Mouse (Mus musculus): ENCODE data around the gene Usp24. TPM values are rescaled to one million over a fixed set of nuclear protein-coding genes. Genes with fewer than 3 reads are reported as not detected.
A peak's percentile ranks its signal among the peaks of the same experiment; 100 is the strongest.

Usp24 gene
- polyA plus RNA-seq, 1 experiment from 2014 or later: 9.7 TPM

- WGBS: 85% methylated on average over 6 of the region's 6 CpGs
- no peaks in the 10 kb centered on the region for H3K4me1 ChIP-seq
- no peak overlapping the region for H3K4me2 ChIP-seq
- peaks cover 7% of the 10 kb centered on the region; the same call in 1 of the 2 replicates for H3K36me3 ChIP-seq (replicated peaks)
- no peaks in the 10 kb centered on the region for H3K27me3 ChIP-seq (replicated peaks)
- no peak overlapping the region for H3K4me3 ChIP-seq
- H3K9me3 ChIP-seq: no peaks in the 10 kb centered on the region
- peak; percentile 41; the same call in 1 of the 2 replicates for ATAC-seq (replicated peaks)
- no peak overlapping the region for H3K27ac ChIP-seq
- no peak overlapping the region for H3K9ac ChIP-seq
Measured at GRCm38 (mm10) chr4:106443182-106443581, 127.2 kb downstream of the Usp24 start.

GRCm38 (mm10) chr4:106449306-106449705 is 133.3 kb downstream of the Usp24 start:
- Histone ChIP-seq H3K36me3 (replicated peaks) (no peaks in the 10 kb centered on the region), H3K9me3 (no peaks in the 10 kb centered on the region), H3K4me1 (no peaks in the 10 kb centered on the region), H3K27ac (no peak overlapping the region), H3K4me3 (no peak overlapping the region), H3K4me2 (no peak overlapping the region), H3K27me3 (replicated peaks) (no peaks in the 10 kb centered on the region), H3K9ac (no peak overlapping the region)
- WGBS: 88% methylated on average over 8 of the region's 8 CpGs
- no peak for ATAC-seq (replicated peaks)

- Histone ChIP-seq H3K36me3 (replicated peaks) (no peaks in the 10 kb centered on the region), H3K27me3 (replicated peaks) (no peaks in the 10 kb centered on the region), H3K9me3 (no peaks in the 10 kb centered on the region), H3K4me2 (no peak overlapping the region), H3K27ac (no peak overlapping the region), H3K4me1 (no peaks in the 10 kb centered on the region), H3K4me3 (no peak overlapping the region), H3K9ac (no peak overlapping the region)
- no peak for ATAC-seq (replicated peaks)
- 84% methylated on average over 7 of the region's 7 CpGs for WGBS
Measured at GRCm38 (mm10) chr4:106452401-106452800, 136.4 kb downstream of the Usp24 start.

GRCm38 (mm10) chr4:106453108-106453507 is 137.1 kb downstream of the Usp24 start:
- H3K9ac ChIP-seq: no peak overlapping the region
- ATAC-seq (replicated peaks): no peak
- H3K9me3 ChIP-seq: no peaks in the 10 kb centered on the region
- no peak overlapping the region for H3K4me2 ChIP-seq
- WGBS: 90% methylated on average over 5 of the region's 5 CpGs
- no peaks in the 10 kb centered on the region for H3K4me1 ChIP-seq
- H3K27ac ChIP-seq: no peak overlapping the region
- H3K4me3 ChIP-seq: no peak overlapping the region
- H3K27me3 ChIP-seq (replicated peaks): no peaks in the 10 kb centered on the region
- no peaks in the 10 kb centered on the region for H3K36me3 ChIP-seq (replicated peaks)

DNA sequence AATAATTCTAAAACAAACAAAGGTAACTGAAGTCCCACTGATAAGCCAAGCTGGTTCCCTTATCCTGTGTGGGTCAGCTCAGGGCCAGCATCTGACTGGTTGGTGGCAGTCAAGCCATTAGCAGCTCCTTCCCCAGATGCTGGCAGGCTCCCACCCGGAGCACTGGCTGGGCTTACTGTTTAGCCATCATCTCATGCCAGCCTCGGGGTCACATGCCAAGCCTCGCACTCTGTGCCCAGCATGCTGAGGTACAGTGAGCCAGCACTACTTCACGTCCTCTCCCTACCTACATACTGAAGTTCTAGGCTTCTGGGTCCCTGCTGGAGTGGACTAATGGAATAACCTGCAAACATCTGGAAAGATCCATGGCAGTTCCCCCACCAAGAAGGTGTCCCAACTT is 137.5 kb downstream of the Usp24 start:
- no peak overlapping the region for H3K4me3 ChIP-seq
- no peak for ATAC-seq (replicated peaks)
- no peaks in the 10 kb centered on the region for H3K9me3 ChIP-seq
- H3K4me1 ChIP-seq: no peaks in the 10 kb centered on the region
- H3K27ac ChIP-seq: no peak overlapping the region
- H3K27me3 ChIP-seq (replicated peaks): no peaks in the 10 kb centered on the region
- H3K9ac ChIP-seq: no peak overlapping the region
- WGBS: 89% methylated on average over 4 of the region's 4 CpGs
- no peak overlapping the region for H3K4me2 ChIP-seq
- H3K36me3 ChIP-seq (replicated peaks): no peaks in the 10 kb centered on the region

DNA sequence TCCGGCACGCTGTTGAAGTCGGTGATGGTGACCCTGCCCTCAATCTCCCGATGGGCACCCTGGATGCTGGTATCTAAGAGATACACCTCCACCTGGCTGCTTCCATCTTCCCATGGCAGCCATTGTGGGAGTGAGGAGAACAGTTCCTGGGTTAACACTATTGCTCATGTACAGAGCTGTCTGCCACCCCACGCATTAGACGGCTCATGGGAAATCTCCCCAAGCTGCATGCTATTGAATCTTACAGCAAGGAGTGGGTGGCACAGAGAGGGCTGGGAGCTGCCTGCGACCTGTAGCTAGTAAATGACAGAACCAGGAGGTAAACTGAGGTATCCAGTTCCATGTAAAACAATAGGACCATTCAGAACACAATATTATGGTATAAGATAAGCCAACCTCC is 138.5 kb downstream of the Usp24 start:
- no peak for ATAC-seq (replicated peaks)

GRCm38 (mm10) chr4:106462016-106462415 is 146.0 kb downstream of the Usp24 start:
- no peak overlapping the region for H3K4me3 ChIP-seq
- 80% methylated on average over 9 of the region's 9 CpGs for WGBS
- no peak overlapping the region for H3K27ac ChIP-seq
- no peak for ATAC-seq (replicated peaks)
- H3K4me1 ChIP-seq: peaks cover 11% of the 10 kb centered on the region
- no peaks in the 10 kb centered on the region for H3K9me3 ChIP-seq
- no peak overlapping the region for H3K4me2 ChIP-seq
- no peaks in the 10 kb centered on the region for H3K36me3 ChIP-seq (replicated peaks)
- peaks cover 28% of the 10 kb centered on the region for H3K27me3 ChIP-seq (replicated peaks)
- no peak overlapping the region for H3K9ac ChIP-seq

More for the DNA sequence above, 138.5 kb downstream of the Usp24 start:
- 92% methylated on average over 7 of the region's 7 CpGs for WGBS
- Histone ChIP-seq H3K36me3 (replicated peaks) (no peaks in the 10 kb centered on the region), H3K27me3 (replicated peaks) (no peaks in the 10 kb centered on the region), H3K4me1 (no peaks in the 10 kb centered on the region), H3K9ac (no peak overlapping the region), H3K4me2 (no peak overlapping the region), H3K9me3 (no peaks in the 10 kb centered on the region), H3K4me3 (no peak overlapping the region), H3K27ac (no peak overlapping the region)

GRCm38 (mm10) chr4:106462524-106462923 is 146.5 kb downstream of the Usp24 start:
- Histone ChIP-seq H3K36me3 (replicated peaks) (no peaks in the 10 kb centered on the region), H3K4me2 (no peak overlapping the region), H3K9ac (no peak overlapping the region), H3K27me3 (replicated peaks) (peaks cover 28% of the 10 kb centered on the region), H3K4me3 (no peak overlapping the region), H3K9me3 (no peaks in the 10 kb centered on the region), H3K27ac (no peak overlapping the region), H3K4me1 (peaks cover 11% of the 10 kb centered on the region)
- 79% methylated on average over 5 of the region's 5 CpGs for WGBS
- no peak for ATAC-seq (replicated peaks)

GRCm38 (mm10) chr4:106463174-106463801 is 147.3 kb downstream of the Usp24 start:
- Histone ChIP-seq H3K27ac (no peak overlapping the region), H3K27me3 (replicated peaks) (peaks cover 28% of the 10 kb centered on the region), H3K36me3 (replicated peaks) (no peaks in the 10 kb centered on the region), H3K4me3 (peak overlapping the region; percentile 43), H3K9me3 (no peaks in the 10 kb centered on the region), H3K4me2 (peak overlapping the region; percentile 71), H3K4me1 (peaks cover 11% of the 10 kb centered on the region), H3K9ac (peak overlapping the region; percentile 43)
- peak; percentile 22; the same call in 1 of the 2 replicates for ATAC-seq (replicated peaks)
- WGBS: 29% methylated on average over 21 of the region's 21 CpGs

DNA sequence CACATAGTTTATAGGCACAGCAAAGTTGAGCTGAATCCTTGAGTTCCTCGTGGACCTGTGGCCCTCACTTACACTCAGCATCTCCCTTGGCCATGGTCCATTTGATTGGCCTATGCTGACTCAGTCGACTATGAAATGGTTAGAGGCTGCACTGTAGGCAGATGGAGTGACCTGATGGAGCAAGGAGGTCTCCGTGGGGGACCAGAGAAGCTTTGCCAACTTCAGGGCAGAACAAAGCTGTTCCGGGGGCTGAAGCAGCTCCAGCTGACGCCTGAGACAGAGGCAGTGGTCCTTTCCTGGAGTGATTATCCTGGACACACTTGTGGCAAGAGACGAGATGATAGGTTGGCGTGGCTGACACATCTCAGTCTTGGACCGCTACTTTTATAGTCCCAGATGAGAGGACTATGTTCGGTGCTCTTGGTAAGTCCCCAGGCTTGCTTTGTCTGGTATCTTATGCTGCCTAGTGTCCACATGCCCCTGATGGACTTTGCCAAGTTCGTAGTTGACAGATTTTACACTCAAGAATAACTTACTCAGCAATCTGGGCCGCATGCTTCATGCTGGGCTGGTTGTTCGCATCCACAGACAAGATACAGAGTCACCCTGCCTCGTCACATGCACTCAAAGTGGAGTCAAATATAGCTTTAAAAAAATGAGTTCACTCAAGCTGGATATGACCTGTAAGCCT is 151.6 kb downstream of the Usp24 start:
- H3K4me1 ChIP-seq: peaks cover 11% of the 10 kb centered on the region
- H3K9ac ChIP-seq: no peak overlapping the region
- no peak overlapping the region for H3K4me2 ChIP-seq
- no peak overlapping the region for H3K4me3 ChIP-seq
- H3K36me3 ChIP-seq (replicated peaks): no peaks in the 10 kb centered on the region
- H3K27ac ChIP-seq: no peak overlapping the region
- H3K9me3 ChIP-seq: no peaks in the 10 kb centered on the region
- H3K27me3 ChIP-seq (replicated peaks): peaks cover 24% of the 10 kb centered on the region; the same call in 1 of the 2 replicates
- WGBS: 80% methylated on average over 13 of the region's 13 CpGs
- ATAC-seq (replicated peaks): no peak

DNA sequence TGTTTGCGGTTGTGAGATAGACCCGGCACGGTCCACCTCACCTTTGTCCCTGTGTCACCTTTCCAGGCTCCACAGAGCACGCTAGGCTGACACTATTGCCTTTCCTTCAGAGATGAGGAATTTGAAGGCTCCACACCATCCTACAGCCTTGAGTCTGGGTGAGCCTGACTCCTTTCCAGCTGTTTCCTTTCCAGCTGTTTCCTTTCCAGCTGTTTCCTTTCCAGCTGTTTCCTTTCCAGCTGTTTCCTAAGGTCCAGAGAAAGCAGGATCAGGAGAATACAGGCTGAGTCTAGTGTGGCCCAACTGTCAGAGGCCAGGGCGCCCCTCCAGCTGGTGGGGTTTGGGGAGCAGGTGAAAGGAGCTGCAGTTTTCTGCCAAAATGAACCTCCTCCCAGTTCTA is 154.9 kb downstream of the Usp24 start:
- Histone ChIP-seq H3K4me3 (no peak overlapping the region), H3K36me3 (replicated peaks) (no peaks in the 10 kb centered on the region), H3K9me3 (no peaks in the 10 kb centered on the region), H3K9ac (no peak overlapping the region), H3K27ac (no peak overlapping the region), H3K27me3 (replicated peaks) (0 out of 2 replicates have a peak, but pooled peaks cover 2% of the 10 kb centered on the region), H3K4me2 (no peak overlapping the region), H3K4me1 (peaks cover 2% of the 10 kb centered on the region; the same call in 1 of the 2 replicates)
- ATAC-seq (replicated peaks): no peak
- WGBS: 79% methylated on average over 5 of the region's 5 CpGs

GRCm38 (mm10) chr4:106472335-106472734 is 156.3 kb downstream of the Usp24 start:
- H3K27ac ChIP-seq: no peak overlapping the region
- H3K27me3 ChIP-seq (replicated peaks): 0 out of 2 replicates have a peak, but pooled peaks cover 2% of the 10 kb centered on the region
- H3K9ac ChIP-seq: no peak overlapping the region
- no peak overlapping the region for H3K4me3 ChIP-seq
- H3K4me2 ChIP-seq: no peak overlapping the region
- 9% methylated on average over 3 of the region's 3 CpGs for WGBS
- H3K9me3 ChIP-seq: no peaks in the 10 kb centered on the region
- no peaks in the 10 kb centered on the region for H3K36me3 ChIP-seq (replicated peaks)
- ATAC-seq (replicated peaks): peak; percentile 68
- peaks cover 2% of the 10 kb centered on the region; the same call in 1 of the 2 replicates for H3K4me1 ChIP-seq
